Comparison of ENCODE assay signal across 27 mouse cellular contexts in the genomic region with DNA sequence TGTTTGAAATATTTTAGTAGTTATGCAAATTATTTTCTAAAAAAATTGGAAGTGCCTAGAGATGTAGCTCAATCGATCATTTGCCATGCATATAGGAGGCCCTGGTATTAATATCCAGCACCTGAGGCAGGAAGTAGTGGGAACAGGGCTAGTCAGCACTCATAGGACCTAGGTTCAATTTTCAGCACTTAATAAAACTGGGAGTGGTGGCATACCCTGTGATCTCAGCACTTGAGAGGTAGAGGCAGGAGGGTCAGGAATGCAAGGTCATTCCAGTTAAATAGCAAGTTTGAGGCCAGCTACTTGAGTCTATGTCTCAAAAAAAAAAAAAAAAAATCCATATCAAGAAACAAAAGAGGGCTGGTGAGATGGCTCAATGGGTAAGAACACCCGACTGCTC. TPM values are rescaled to one million over a fixed set of nuclear protein-coding genes. Genes with fewer than 3 reads are reported as not detected.
"Had no signal": no experiment of that assay in that cellular context is flagged by ENCODE, and none has a peak within 500 bp of the region (broad histone marks: within the 10 kb centered on the region; RNA-seq: fewer than 3 reads in every experiment).

No protein-coding gene starts in this region.

- H3K4me1 ChIP-seq: liver, embryonic 12.5 days; midbrain, embryonic 15.5 days had no signal

- H3K27ac ChIP-seq: kidney, postnatal 0 days; layer of hippocampus, adult 2 months; limb, embryonic 10.5 days; limb, embryonic 13.5 days; liver, embryonic 12.5 days; liver, embryonic 15.5 days; macrophage; midbrain, embryonic 12.5 days; midbrain, embryonic 15.5 days had no signal

- H3K4me2 ChIP-seq: limb, embryonic 13.5 days; liver, embryonic 12.5 days; liver, embryonic 15.5 days; midbrain, embryonic 12.5 days; midbrain, embryonic 15.5 days had no signal

- H3K9ac ChIP-seq: limb, embryonic 13.5 days; liver, embryonic 12.5 days; liver, embryonic 15.5 days; midbrain, embryonic 12.5 days; midbrain, embryonic 15.5 days had no signal

- ATAC-seq: intestine, embryonic 16.5 days; liver, embryonic 12.5 days; midbrain, embryonic 15.5 days had no signal

- H3K36me3 ChIP-seq: limb, embryonic 10.5 days; limb, embryonic 13.5 days; liver, embryonic 12.5 days; liver, embryonic 15.5 days; midbrain, embryonic 12.5 days; midbrain, embryonic 15.5 days had no signal

- DNase-seq: kidney, adult 2 months; kidney, postnatal 25 days; layer of hippocampus, adult 9-11 months; liver; thymus, adult 18-20 months; thymus, postnatal 4 days had no signal

- H3K9me3 ChIP-seq: limb, embryonic 10.5 days; limb, embryonic 13.5 days; liver, embryonic 12.5 days; liver, embryonic 15.5 days; midbrain, embryonic 12.5 days; midbrain, embryonic 15.5 days had no signal

- H3K4me3 ChIP-seq: layer of hippocampus, adult 2 months; limb, embryonic 10.5 days; limb, embryonic 13.5 days; liver, embryonic 12.5 days; liver, embryonic 15.5 days; midbrain, embryonic 12.5 days; midbrain, embryonic 15.5 days had no signal

RNA-seq across cellular contexts. Expression of gene Noto, which starts 4.5 kb away (rescaled TPM):
- total RNA-seq: layer of hippocampus, adult 2 months; layer of hippocampus, postnatal 25 days; left cerebral cortex, adult 18-20 months; left cerebral cortex, postnatal 25 days; megakaryocyte, adult 5-6 weeks had no signal
- polyA plus RNA-seq: intestine, embryonic 16.5 days; kidney, adult 2 months; kidney, embryonic 14.5 days; kidney, postnatal 0 days; large intestine, adult 2 months; limb, embryonic 10.5 days; limb, embryonic 13.5 days; liver, embryonic 12.5 days; liver, embryonic 15.5 days; macrophage; midbrain, embryonic 12.5 days; midbrain, embryonic 15.5 days; neural tube, embryonic 14.5 days; small intestine, adult 2 months; spleen, adult 2 months; stomach, embryonic 16.5 days; testis, adult 2 months had no signal
